Mouse (Mus musculus): Measurements from ENCODE around the gene Apobec1. TPM values are rescaled to one million over a fixed set of nuclear protein-coding genes. Genes with fewer than 3 reads are reported as not detected.
"Not testable (repeated sequence)": the region's sequence is repeated elsewhere in the genome, so short reads cannot be mapped to it uniquely, and the experiment has no call there.

Gene Apobec1
- total RNA-seq, 2 experiments from 2014 or later = 1.8 to 1.9 TPM

DNA sequence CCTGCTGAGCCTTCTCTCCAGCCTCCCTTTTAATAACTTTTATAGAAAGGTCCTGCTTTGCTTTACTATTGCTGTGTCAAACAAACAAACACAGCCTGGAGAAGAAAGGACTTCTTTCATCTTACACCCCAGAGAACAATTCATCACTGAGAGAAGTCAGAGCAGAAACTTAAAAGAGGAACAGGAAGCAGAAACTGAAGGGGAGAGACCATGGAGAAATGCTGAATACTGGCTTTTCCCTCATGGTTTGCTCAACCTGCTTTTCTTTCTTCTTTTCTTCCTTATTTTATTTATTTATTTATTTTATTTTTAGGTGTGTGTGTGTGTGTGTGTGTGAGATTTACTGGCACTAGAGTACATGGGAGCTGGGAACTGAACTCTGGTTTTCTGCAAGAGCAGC is 2.0 kb upstream of the Apobec1 start:
- DNase-seq = no peak

DNA sequence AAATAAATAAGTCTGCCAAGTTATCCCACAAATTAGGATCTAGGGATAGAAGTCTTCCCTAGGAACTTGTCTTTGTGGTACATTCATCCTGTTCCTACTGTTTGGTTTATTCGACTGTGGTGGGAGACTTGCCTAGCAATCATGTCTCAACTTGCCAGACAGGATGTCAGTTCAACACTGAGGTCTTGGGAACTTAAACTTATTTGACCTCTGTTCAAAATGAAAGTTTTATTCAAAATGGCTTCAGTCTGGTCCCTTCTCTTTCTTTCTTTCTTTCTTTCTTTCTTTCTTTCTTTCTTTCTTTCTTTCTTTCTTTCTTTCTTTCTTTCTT is 713 bp upstream of the Apobec1 start:
- no peak for DNase-seq

DNA sequence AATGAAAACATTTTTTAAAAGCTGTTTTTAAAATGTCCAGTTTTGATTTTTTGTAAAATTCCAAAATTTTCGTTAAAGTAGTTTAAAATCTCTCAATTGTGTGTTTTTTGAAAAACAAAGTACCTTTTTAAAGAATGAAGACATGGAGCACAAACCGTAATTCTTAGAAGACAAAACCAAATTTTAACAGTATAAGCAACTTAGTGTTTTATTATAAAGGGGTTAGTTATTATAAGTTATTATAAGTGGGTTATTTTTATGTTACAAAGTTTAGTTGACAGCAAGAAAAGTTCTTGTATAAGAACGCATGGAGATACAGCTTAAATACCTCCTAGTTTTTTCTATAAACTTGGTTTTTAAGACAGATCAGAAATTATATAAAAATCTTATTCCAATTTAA is 629 bp downstream of the Apobec1 start:
- no peak for DNase-seq

DNA sequence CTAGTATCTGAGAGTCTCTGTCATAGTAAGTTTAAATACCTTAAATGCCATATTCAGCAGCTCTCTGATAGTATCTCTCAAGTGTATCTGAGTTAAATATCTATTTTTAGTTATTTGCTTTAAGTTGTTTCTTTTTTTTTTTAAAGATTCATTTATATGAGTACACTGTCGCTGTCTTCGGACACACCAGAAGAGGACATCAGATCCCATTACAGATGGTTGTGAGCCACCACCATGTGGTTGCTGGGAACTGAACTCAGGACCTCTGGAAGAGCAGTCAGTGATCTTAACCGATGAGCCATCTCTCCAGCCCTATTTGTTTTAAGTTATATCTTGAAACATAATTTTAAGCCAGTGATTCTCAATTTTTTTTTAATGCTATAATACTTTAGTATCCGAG is 1.2 kb downstream of the Apobec1 start:
- no peak for DNase-seq

DNA sequence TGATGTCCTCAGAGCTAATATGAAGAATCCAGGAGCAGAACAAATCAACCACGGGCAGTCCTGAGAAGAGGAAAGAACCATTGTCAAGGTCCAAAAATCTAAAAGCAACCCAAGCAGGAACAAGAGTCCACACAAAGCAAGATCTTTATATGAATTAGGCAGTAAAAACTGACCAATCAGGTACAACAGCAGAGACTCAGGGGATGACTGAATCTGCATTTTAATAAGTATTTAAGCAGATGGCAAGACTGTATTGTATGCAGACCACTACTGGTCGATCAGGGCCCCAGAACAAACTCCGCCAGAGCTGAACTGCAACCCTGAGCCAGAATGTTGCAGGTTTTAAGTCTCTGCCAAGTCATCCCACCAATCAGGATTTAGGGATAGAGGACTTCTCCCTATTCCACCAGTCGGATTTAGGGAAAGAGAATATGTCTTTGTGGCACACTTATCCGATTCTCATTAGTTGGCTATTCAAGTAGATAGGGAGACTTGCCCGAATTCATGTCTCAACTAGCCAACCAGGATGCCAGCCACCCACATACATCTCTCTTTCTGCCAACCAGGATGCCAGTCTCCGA is 2.1 kb downstream of the Apobec1 start:
- no peak for DNase-seq

DNA sequence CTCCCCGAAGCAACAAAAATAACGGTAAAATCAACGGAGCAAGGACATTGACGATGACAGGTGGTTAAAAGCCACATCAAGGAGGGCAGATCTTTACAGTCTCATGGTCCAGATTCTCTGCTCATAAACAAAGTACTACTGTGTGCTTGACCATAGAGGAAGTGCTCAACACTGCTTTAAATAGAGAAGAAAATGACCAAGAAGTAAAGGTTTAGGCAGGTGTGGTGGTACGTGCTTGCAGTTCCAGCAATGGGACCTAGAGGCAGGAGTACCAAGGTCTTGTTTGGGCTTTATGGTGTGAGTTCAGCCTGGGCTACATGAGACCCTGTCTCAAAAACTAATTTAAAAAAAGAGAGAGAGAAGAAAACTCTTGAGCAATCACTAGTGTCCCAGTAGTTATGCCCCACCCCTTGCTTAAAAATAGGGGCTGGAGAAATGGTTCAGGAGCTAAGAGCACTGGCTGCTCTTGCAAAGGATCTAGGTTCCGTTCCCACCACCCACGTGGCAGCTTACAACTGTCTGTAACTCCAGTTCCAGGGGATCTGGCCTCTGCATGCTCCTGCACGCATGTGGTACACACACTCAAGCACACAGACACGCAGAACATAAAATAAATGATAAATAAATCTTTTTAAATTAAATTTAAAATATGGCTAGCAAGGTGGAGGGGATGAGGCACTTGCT is 3.0 kb downstream of the Apobec1 start:
- DNase-seq = no peak

DNA sequence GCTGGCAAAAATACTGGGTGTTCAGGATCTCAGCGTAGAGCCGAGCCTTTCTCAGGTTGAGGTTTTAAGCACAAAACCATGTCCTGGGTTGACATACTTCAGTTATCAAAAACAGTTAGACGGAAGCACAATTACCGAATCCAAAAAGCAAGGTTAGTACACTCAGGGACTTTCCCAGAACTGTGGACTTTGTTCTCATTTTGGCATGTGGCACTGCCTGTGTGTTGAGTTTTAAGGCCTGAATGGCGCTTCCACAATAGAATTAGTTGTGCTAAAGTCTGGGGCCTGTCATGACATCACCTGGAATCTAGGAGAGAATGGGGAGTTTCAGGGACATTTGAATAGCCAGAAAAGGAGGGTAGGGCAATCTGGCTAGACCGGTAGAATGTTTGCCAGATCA is 3.8 kb downstream of the Apobec1 start:
- no peak for DNase-seq

DNA sequence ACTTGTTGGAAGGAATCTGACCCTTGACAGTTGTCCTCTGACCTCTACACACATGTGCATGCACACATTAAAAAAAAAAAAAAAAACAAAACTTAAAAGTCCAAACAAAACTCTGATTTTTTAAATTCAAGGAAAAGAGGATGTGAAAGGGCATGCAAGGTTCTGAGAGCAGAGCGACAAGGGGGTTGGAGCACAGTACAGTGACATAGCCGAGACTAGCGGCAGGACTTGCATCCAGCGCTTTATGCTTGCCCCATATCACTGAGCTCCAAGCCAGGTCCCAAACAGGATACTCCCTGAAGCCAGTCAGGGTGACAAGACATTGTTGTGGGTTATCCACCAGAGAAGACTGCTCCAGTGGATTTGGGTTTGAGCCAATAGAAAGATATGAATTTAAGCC is 4.2 kb downstream of the Apobec1 start:
- no peak for DNase-seq

DNA sequence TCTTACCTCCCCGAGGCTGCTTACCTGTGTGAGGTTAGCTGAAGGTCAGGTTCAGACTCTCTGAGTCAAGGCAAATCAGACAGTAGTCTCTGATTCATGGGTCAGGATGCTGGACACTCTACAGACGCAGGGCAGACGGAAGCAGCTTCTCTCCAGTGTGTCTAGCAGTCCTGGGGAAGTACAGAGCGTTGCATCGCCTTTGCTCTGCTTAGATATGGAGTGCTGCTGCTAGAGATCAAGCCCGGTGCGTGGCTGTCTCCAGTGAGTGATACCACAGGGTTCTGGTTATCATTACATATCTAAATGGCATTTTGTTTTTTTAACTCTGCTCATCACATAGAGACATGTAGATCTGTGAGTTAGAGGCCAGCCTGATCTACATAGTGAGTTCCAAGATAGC is 5.6 kb downstream of the Apobec1 start:
- no peak for DNase-seq

DNA sequence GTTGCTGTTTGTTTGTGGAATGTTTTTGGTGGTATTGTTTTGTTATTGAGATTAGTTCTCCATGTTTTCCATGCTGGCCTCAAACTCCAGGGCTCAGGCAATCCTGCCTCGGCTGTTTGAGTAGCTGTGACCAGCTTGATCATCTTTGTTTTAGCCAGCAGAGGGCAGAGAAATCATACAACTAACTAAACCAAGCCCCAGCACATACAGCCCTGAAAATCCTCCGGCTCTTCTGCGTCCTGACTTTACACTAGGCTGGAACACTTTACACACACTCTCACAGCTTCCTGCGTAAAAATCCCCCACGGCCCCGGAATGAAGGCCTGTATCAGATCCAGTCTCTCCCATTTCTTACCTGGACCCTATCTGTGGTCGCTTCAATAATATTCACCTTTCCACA is 6.6 kb downstream of the Apobec1 start:
- no peak for DNase-seq

DNA sequence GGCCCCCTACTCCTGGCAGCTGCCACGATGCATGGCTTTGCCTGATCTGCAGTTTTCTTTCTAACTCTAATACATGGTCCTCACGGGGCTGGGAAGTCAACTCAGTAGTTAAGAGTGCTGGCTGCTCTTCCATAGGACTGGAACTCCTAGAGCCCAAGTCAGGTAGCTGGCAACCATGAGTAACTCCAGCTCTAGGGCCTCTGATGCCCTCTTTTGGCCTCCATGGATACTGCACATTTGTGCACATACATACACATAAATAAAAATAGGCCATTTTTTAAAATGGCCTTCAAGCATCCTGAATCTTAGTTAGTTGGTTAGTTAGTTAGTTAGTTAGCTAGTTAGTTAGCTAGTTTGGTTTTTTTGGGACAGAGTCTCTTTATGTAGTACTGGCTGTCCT is 9.3 kb downstream of the Apobec1 start:
- DNase-seq = no peak

DNA sequence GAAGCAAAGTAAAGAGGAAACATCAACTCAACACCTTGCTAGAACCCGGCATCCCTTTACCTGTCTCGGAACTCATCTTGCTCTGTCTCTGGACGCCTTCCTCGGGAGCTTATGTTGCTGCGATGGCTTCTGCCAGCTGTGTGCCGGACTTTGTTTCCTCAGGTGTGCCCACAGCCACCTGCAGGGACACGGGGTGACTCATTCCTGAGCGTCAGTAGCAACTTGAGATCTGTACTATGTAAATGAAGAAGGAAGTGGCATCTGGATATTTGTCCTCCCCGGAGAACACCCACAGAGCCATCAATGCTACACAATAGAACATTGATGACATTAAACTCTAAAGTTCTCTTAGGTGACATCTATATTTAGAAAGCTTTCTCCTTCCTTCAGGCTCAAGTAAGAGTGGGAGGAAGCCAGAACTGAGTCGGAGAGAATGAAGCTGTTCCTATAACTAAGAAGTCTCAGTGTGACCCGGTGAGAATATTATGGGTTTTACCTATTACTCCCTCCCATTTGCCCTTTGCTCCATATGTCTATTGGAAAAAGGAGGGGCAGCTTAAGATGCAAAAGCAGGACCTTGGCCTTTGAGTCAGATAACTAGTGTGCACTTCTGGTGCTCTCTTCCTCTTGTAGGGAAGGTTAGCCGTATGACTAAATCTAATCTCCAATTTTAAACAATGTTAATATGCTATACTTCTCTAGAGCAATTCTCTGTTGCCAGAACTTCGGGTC is 11.1 kb downstream of the Apobec1 start:
- no peak for DNase-seq

DNA sequence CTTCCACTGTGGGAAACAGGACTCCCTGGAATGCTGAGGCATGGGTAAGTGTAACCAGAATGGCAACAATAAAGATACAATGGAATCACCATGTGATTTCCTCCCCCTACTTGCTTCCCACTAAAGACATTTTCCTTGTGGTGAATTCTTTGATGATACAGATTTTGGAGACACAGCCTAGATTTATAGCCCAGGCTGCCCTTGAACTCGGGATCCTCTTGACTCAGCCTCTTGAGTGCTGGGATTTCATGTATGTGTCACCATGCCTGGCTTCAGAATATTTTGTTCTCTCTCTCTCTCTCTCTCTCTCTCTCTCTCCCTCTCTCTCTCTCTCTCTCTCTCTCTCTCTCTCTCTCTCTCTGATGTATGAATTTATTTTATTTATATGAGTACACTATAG is 23.2 kb downstream of the Apobec1 start:
- no peak for DNase-seq

DNA sequence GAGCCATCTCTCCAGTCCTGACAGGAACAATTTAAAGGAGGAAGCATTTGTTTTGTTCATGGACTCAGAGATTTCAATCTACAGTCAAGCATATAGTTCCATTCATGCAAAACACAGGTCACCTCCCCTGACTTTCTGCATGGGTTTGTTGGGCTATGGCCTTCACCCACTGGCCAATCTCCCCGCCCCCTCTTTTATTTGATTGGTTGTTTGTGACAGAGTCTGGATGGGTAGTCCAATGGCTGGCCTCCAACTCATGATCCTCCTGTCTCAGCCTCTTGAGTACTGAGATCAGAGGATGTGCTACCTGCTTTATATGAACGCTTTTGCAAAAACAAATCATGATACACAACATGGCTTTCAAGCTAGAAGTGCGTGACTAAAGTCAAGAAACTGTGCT is 25.2 kb downstream of the Apobec1 start:
- no peak for DNase-seq

DNA sequence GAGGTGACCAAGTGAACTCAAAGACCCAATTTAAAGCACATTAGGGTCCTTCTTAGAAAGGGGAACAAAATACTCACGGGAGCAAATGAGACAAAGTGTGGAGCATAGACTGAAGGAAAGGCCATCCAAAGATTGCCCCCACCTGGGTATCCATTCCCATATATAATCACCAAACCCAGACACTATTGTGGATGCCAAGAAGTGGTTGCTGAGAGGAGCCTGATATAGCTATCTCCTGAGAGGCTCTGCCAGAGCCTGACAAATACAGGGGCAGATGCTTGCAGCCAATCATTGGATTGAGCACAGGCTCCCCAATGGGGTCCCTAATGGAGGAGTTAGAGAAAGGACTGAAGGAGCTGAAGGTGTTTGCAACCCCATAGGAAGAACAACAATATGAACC is 27.2 kb downstream of the Apobec1 start:
- DNase-seq = not testable (repeated sequence)

DNA sequence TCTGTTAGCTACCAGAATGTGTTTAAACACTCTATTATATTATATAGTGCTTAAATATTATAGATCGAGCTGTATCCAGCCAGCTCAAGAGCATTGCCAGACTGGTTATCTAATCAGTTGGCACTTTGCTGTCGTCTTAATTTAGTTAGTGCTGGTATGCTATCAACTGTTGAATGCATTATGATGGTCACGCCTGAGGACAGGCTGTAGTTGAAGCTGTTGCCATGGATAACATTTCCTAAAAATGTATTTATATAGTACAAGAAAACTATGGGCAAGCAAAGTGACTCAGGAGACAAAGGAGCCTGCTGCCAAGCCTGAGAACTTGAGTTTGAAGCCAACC is 30.7 kb downstream of the Apobec1 start:
- DNase-seq = no peak

DNA sequence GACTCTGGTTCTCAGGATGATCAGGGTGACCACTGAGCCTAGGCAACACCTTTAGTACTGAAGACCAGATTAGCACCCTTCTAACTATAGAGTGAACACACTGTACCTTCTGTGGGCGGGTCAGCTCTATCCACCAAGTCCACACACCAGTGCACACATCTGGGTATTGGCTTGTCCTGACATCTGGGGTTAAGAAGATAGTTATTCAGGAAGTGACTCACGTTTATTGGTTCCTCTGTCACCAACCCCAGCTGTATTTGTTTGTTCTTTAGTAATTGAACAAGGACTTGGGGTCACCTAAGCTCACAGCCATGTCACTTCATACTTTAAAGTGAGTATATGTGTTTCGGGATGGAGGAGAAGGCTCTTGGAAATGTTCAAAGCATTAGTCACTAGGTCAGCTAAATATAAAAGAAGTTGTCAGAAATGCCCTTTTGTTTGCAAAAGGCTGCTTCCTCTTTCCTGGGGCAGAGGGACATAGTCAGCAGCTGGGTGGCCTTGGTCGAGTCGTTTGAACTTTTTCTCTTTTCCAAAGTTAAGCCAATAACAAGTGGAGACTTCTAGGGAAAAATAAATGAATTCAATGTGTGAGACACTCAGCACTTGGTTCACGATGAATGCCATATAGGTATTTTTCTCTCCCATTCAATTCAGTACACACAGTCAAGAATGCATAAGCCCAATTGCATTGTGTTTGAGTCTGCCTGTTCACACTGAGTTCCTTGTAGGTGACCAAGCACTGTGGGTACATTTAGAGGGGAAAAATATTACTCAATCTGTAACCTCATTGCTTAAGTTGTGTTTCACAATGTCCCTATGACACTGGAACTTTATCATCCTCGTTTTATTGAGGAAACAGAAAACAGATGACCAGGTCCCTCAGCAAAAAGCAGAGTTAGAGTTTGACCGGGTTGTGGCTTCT is 31.3 kb downstream of the Apobec1 start:
- no peak for DNase-seq

DNA sequence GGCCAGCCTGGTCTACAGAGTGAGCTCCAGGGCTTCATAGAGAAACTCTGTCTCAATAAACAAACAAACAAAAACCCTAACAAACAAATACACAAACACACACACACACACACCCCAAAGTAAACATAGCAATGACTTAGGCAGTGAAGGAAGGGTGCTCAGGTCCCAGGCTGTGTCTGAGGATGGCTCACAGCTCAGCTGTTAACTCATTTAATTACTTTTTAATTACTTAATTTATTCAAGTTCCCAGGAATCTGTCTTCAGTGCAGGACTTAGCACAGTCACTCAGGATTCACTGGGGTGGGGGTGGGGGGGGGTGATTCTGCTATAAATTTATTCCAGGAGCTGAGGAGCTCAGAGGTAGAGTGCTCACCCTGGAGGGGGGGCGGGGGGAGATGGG is 32.5 kb downstream of the Apobec1 start:
- DNase-seq = no peak

DNA sequence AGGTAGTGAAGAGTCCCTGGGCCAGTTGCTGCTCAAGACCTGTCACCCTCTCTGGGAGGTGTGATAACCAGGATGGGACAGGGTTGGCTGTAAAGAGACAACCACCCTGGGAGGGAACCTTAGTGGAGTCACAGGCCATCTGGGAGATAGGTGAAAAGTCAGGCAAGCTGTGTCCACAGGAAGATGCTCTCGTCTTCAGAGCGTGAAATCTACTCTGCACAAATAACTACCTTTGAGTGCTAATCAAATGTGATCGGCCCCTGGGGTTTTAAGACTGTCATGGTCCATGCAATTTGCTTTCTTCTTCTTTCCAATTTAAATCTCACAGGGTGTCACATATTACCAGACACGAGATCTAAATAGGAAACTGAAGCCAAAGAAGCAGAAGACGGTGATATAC is 33.1 kb downstream of the Apobec1 start:
- no peak for DNase-seq

DNA sequence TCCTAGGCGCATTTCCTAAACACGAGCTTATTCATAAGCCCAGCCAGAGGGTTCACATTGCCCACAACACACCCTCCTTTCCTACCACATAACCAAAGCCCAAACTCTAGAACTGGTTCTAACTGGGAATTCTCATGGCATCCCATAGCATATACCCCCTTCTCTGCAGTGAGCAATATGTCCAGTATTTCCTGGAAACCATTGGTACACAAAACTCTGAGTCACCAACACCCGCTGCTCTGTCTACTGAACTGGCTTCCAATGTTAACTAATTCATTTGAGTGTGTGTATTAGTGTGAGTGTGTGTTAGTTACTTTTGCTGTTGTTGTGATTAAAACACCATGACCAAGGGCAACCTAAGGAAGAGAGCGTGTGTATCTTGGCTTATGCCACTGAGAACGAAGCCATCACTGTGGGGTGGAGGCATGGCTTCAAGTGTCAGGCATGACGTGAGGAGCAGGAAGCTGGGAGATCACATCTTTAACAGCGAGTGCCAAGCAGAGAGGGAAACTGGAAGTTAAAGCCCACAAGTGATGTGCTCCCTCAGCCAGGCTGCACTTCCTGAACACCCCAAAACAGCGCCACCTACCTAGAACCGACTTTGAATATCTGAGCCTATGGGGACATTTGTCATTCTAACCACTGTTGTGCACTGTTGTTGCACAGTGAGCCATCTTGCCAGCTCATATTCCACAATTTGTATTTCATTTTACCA is 37.0 kb downstream of the Apobec1 start:
- DNase-seq = no peak

DNA sequence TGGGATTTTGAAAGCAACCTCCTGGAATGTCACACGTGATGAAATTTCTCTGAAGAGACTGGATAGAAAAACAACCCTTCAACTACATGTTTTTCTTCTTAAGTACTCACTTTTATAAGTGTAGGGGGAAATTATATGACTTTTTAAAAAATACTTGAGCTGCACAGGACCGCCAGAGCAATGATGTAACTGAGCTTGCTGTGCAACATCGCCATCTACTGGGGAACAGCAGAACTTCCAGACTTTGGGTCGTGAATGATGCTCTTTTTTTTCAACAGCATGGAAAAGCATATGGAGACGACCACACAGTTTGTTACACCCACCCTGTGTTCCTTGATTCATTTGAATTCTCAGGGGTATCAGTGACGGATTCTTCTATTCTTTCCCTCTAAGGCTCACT is 39.8 kb downstream of the Apobec1 start:
- no peak for DNase-seq

DNA sequence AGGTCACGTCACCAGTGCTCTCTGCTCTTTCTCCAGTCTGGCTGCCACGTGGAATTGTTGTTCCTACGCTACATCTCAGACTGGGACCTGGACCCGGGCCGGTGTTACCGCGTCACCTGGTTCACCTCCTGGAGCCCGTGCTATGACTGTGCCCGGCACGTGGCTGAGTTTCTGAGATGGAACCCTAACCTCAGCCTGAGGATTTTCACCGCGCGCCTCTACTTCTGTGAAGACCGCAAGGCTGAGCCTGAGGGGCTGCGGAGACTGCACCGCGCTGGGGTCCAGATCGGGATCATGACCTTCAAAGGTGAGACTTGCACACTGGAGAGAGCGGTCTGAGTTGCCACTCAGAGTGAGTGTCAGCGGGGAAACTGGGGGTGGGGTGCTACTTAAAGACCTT is 41.2 kb downstream of the Apobec1 start:
- DNase-seq = no peak
